Mouse (Mus musculus) mesoderm, embryonic 11.5 days (tissue): Measurements from ENCODE around the gene Olfr847.

Source experiments
- DNase-seq: peaks from one replicate; pipeline ENCODE4 v3.0.0-alpha.2; 2012; ENCODE audit warnings: low read depth, low spot score

Olfr847 gene

GRCm38 (mm10) chr9:19378569-19378968 lies at the start of gene Olfr847:
Gene Olfr847, minus strand, starts transcription at chr9:19378669.
- no peak for DNase-seq

- DNase-seq, result no peak
These were observed 14.6 kb downstream of the Olfr847 start, which contains the start of gene Olfr846 for GRCm38 (mm10) chr9:19363905-19364304. Gene Olfr846, minus strand, starts transcription at chr9:19364005.

GRCm38 (mm10) chr9:19336157-19336556 lies 42.3 kb downstream of the Olfr847 start, which contains the start of gene Olfr845:
Gene Olfr845, plus strand, starts transcription at chr9:19336457.
- no peak for DNase-seq
